Mouse (Mus musculus) brain, embryonic 18.5 days (tissue): Measurements from ENCODE around the gene Gpc4.

Experiments
- DNase-seq: peaks from one replicate; pipeline ENCODE4 v3.0.0-alpha.2; 2012; ENCODE audit warnings: low read depth, low spot score

Gpc4 gene

DNA sequence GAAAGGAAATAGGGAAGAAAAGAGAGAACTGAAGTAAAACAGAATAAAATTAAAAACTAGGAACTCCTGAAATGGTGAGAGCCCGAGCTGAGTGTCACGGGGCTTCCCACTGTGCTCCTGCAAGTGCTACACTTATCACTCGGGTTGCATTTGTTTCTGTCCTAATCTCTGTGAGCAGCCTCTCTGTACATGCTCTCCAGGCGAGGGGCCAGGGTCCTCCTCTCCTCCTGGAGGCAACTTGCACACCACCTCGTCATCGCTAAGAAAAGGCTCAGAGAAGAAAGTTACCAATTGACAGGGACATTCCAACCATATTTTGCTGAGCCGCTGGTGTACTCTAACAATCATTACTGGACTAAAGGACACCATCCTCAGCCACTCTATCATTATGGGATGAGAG is 14.0 kb downstream of the Gpc4 start:
- no peak for DNase-seq

DNA sequence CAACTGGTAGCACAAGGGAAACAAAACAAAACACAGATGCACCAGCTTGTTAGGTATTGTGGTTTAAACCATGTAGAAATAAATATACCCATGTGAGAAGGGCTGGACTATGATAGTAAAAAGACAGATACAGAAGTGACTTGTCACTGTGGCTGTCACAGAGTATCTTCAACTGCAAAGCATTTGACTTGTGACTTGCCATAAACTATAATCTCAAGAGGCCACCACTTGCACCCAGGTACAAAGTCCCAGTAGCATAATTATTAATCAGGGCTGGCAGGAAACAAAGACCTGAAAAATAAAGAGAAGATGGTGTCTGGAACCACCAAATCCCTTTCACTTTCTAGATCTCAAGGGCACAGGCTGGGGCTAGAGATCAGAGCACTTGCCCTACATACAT is 19.5 kb downstream of the Gpc4 start:
- no peak for DNase-seq

DNA sequence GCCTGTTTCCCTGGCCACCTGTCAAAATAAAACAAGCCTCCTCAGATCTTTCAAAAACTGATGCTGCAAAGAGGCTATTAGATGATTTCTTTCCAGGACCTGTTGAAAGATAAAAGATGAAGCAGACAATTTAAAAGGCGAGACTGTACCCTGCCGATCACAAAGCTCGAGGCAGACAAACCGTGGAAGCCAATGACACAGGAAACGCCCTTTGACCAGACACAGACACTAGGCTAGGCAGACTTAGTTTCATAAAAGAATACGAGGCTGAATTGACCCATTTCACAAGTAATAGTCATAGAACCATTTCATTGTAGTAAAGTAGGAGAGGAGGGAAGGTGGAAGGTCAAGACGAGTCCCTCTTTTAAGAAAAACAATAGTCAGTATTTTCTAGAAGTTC is 20.6 kb downstream of the Gpc4 start:
- no peak for DNase-seq

DNA sequence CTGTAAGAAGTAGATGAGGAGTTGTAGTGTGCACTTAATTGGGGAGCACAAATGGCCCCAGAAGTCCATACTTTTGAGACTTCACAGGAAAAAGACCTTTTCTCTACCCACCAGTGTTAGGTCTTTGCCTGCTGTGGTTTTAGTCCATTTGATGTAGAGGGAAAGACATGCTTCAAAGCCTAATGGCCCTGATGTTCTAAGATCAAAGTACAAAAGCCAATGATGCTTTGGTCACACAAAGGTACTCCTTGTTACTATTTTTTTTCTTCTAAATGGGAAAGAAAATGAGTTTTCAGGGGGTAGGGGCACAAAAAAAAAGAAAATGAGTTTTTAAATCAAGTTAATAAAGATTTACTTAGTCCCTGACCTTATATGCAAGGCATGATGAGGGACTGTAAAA is 24.7 kb downstream of the Gpc4 start:
- DNase-seq = no peak

DNA sequence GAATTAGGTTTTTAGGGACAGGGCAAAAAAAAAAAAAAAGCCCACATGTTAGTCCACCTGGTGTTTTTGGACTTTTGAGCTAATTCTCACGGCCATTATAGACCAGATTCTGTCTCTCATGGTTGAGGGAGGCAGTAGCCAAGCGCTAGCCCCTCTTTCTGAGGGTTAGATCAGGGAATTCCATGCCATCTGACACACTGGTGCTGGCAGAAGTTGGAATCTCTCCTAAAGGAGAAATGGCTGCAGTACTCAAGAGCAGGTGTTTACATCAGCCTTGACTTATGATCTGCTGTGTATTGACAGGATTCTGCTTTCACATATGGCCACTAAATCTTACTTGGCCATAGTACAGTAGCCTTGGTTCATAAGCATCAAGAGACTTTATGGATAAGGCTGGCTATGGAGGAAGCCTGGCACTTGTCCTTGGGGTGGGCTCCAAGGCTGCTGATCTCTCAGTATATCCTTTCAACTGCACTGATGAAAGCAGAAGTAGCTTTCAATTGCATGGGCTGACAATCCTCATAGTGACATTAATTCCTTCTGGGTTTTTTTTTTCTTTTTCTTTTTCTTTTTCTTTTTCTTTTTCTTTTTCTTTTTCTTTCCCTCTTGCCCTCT is 26.5 kb downstream of the Gpc4 start:
- no peak for DNase-seq

DNA sequence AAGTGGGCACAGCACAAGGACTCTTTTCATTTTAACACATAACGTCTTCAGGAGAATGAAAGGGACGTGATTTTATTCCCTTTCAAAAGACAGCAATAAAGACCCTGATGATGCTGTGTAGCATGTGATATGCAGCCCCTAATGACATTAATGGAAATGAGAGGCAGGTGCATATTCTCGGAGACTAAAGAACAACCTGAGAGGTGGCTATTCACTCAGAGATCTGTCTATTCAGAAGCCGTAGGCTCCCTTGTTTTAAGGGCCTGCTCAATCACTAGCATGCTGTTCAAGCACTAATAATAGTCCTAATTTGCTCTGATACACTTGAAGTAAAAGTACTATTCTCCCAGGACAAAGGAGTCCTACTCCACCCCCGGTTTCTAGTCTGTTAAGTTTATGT is 27.0 kb downstream of the Gpc4 start:
- DNase-seq = no peak

DNA sequence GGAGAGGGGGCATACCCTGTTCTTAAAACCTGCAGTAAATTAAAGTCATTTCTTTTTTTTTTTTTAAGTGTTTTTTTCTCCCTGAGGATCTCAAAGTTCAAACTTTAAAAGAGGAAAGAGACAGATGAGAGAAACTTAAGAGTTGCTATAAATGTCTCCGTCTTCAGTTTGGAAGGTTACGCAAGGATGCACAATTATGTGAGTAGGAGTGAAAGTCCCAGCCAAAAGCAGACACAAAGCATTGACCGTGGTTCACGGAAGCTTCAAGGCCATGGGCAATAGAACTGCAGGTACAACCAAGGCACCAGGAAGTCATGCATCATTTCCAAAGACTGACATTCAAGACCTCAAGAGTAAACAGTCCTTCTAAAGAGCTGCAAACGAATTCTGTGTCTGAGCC is 28.5 kb downstream of the Gpc4 start:
- no peak for DNase-seq

DNA sequence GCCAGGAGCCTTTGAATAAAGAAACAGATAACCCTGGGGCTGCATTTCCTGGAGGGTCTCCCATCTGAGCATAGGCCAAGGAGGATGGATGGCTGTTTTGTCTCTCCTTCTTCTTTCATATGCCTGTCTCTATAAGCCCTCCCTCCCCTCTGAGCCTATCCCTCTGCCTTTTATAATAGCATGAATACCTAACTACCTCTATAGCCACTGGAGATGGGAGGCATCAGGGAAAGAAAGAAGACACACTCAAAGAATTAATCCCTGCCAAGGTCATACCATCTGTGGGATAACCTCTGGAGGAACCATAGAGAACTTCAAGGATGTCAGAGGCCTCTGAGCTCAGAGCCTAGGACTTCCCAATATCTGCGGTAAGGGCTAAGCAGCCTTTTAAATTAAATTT is 35.4 kb downstream of the Gpc4 start:
- no peak for DNase-seq

DNA sequence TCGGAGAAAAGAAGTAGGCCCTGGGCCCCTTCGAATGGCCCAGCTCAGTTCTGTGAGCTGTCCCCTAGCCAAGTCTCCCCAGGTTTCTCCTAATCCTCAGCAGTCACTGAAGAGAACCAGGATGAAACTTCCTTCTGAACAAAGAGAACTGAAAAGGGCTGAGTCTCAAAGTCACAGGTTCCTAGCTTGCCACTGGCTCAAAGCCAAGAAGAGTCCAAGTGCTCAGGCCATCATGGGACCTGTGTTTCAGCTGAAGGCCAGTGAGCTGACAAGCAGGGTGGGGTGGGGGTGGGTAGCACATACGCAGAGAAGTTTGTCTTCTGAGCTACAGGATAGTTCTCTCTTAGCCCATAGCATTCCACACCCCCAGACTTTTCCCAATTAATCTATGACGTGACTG is 36.3 kb downstream of the Gpc4 start:
- DNase-seq = no peak

DNA sequence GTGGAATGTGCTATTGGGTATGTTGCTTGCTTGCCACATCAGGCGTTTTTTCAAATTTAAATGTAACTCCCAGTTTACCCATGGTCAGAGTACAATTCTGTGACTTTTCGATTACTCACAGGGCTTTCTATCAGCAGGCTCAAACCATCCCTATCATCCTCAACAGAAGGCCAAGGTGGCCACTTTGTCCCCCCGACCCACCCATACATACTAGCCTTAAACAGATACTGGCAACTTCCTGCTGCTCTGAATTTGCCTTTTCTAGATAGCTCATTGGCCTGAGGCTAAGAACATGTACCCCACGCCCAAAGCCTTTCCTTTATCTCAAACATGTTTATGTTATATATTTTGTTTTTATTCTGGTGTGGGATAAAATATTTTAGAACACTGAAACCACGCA is 51.4 kb downstream of the Gpc4 start:
- no peak for DNase-seq

DNA sequence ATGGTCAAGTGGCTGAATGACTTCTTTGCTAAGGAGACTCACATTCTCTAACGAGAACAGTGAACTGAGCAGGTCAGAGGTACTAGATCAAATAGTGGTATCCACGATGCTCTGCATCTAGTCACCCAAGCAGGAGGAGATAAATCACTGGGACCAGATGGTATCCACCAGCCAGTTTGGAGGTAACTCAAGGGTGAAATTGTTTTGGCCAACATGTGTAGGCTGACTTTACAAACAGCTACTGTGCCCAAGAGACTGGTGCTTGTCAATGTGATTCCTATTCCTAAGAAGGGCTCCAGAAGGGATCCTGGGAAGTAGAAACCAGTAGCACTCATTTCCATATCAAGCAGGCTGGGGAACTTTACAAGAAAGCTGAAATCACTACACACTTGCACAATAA is 55.4 kb downstream of the Gpc4 start:
- DNase-seq = no peak

DNA sequence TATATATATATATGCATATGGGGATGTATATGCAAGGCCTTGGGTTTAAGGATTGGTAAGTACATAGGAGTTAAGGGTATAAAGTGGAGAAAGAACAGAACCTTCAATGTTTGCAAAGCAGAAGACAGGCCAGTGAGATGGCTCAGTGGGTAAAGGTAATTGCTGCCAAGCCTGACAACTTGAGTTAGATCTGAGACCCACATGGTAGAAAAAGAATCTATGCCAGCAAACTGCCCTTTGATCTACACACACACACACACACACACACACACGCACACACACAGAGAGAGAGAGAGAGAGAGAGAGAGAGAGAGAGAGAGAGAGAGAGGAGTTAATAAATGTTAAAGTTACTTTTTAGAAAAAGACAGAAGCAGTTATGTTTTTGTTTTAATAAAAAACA is 56.1 kb downstream of the Gpc4 start:
- no peak for DNase-seq

DNA sequence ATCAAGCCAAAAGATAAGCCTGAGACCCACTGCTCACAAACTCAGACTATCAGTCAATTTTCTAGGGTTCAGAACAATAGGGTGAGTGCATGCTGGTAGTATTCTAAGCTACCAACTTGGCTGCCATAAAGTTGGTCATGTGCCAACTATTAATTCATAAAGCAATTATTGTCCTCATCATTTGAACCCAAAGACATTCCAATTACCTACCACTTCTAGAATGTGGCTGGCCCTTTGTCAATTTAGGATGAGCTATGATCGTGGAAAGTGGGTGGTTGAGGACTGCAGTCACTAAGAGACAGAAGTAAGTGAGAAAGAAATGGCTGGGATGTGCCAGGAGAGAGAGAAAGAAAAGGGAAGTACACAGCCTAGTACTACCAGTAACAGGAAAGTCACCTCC is 61.3 kb downstream of the Gpc4 start:
- DNase-seq = no peak

DNA sequence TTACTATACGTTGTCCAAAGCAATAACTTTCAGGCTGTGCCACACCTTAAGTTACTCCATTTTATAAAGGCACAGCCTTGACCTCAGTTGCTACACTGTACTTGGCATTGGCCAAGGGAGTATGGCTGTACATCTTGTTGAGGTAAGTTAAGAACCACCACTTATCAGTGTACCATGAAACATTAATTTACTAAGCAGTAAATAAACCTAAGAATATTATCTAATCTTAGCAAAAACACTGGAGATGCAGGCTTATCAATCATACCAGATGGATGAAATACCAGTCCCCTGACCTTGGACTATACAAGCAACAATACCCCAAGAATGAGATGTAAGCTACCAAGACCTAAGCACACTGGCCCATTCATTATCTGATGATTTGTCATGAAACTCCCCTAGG is 63.1 kb downstream of the Gpc4 start:
- no peak for DNase-seq

DNA sequence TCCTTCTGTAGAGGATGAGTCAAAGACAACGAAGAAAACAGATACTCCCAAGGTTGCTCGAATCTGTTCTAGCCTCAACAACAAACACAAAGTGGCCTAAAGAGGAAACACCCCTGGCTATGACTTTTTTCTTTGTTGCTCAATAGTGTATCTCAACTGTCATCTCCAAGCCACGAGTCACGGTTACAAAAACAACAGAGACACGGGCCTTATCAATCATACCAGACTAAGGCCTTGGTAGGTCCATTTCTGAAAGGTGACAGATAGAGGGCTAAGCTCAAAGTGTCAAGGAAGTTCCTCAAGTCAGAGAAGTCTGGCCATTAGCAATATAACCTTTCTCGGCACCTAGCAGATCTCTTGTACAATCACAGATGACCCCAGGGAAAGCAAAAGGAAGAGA is 63.6 kb downstream of the Gpc4 start:
- no peak for DNase-seq

DNA sequence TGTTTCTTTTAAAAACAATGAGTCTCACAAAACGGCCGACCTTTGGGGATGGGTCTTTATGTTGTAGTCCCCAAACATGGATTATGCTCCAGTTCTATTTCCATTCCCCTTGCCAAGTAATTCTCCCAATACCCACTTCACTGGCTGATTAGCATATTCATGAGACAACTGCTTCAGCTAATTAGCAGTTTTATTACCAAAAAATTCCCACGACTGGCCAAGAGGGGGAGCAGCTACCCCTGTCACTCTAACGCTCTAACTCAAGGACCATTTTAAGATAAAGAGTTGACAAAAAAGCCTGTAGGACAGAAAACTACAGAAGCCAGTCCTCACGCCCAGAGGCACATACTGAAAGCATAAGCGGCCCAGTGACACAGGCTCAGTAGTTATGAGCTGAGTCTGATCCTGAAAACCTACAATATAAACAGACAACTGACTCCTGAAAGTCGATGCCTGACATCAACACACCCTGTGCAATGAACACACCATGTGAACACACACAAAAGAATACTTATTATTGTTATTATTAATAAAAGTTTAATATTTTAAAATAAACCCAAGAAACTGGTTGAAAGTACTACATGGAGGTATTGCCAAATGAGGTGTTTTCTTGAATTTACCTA is 77.2 kb downstream of the Gpc4 start:
- peak; percentile 16 for DNase-seq

DNA sequence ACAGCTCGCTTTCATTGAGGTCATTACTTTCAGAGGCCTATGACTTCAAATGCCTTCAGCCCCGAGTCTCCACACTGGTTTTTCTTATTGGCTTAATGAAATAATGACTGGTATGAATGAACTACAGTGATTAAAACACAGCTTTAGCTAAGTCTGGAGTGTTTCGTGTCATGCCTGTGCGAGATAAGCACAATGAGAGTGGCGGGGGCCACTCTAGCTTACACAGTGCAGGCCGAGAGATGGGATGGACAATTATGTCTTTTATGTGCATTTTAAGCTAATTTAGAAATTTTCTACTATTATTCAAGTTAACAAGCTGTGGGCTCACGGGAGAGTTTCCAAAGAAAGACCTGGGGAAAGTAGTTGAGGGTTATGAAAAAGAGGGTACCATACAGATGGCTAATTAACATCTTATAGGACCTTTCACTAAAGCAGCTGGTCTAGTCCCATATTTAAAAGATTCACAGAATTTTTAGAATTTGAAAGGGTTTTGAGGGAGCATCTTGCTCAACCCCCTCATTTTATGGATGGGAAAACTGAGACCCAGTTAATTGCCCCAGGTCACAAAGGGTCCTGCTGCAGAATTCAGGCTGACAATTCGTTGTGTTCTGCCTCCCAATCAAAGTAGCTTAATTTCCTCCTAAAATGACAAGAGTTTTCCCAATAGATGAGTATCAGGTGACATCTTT is 78.0 kb downstream of the Gpc4 start:
- DNase-seq = no peak

DNA sequence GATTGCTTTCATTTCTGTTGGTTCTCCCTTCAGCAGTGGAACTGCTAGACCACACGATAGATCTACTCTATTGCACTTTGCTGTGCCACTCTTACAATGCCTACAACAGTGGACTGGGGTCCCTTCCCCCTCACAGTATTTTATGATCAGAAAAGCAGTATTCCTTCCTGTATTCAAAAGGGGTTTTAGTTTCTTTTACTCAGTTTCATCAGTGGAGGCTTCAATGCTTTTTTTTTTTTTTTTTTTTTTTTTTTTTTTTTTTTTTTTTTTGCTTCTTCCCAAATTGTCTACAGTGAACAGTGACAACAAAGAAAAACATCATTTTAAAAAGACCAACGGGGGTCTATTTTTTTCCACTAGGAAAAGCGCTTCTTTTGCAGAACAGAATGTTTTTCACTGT is 81.5 kb downstream of the Gpc4 start:
- DNase-seq = no peak

DNA sequence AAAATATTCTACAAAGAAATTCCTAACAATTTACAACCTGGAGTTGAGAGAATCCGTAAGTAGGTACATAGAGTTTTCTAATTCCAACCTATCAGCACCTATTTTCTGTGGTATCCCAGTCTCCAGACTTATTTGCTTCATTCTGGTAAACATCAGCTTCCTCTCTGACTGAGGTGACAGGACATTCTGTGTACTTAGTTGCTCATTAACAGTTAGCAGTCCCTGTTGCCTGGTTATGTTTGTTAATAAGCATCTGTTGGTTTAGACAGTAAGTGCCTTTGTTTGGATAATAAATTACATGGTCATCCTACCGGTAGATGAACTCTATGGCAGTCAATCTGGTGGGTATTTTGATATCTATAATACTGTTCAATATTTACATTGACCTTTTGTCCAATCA is 92.6 kb downstream of the Gpc4 start:
- DNase-seq = no peak

DNA sequence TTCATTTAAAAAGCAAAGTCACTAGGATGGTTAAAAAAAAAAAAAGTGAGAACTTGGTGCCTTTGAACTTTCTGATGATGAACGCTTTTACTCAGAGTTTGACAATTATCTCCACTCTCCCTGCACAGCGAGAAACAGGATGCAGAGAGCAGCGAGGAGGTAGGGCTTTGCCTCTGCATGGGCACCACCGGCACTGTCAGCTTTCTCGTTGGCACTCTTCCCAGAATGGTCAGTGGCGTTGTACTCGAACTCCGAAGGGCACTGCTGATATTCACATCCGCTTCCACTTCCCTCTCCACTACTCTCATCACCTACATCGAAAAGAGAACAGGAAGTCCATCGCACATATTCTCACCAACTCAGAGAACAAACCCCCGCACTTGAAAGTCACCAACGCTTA is 111.6 kb downstream of the Gpc4 start:
- DNase-seq = no peak

DNA sequence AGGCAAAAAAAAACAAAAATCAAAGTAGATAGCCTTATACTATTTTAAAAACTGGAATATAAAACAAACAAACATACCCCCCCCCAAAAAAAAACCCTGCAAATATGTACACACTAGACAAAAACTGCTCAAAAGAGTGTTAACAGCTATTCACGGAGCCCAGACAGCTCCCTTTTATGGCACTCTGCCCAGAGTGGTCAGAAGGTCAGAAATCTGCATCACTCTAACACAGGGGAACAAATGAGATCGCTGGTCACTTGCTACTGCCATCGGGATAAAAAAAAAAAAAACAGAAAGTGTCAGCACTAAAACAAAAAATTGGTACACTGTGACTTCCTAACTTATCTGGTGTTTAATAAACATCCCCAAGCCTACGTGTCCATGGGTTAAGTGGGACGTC is 113.0 kb downstream of the Gpc4 start:
- no peak for DNase-seq

DNA sequence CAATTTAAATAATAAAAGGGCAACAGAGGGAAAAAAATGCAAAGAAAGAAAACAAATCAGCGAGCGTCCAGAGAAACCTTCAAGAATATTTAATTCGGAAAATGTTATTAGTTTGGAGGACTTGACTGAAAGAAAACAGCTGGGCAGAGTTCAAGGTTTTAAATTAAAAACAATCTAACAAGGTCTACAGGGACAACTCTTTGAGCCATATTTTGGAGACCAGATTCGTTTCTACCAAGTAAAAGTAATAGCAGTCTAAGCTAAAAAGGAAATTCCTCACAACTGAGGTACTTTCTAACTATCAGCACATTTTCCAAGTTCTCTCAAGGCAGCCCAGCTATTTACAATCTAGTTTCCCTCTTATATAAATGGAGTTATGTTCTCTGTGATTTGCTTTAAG is 114.1 kb downstream of the Gpc4 start:
- DNase-seq = no peak

DNA sequence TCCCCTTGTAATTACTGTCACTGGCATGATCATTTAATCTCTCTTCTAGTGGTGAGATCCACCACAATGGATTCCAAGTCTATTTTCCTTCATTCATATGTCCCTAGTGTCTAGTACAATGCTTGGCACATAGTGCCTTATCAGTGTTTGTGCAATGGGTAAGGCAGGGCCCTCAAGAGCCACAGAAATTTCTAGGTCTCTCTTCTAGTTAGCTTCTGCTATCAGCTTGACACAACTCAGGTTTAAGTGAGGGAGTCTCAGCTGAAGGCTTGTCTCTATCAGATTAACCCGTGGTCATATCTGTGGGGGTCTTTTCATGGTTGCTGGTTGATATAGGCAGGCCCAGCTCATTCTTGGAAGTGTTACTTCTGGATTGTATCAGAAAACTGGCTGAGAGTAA is 125.2 kb downstream of the Gpc4 start:
- DNase-seq = no peak

DNA sequence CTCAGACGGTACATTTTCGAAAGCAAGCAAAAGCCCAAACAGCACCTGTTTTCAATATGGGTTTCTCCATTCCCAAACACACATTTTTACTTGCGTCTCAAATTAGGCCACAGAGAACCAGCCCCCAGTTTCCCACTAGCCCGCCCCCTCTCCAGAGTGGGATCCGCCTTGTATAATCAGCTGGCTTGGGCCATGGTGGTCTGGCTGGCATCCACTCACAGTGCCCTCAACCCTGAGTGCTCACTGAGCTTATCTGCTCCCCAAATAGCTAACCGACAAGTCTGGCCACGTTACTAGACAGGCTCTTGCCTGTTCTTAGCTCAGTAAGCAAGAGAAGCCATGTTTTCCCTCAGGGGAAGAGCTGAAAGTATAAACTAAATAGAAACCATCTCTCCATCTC is 134.9 kb downstream of the Gpc4 start:
- DNase-seq = no peak
